Mouse (Mus musculus) testis, adult 2 months (tissue): ENCODE results near the gene Xylt1. TPM values are rescaled to one million over a fixed set of nuclear protein-coding genes. Genes with fewer than 3 reads are reported as not detected.

Source experiments
- H3K27ac ChIP-seq: fragments of 200-500 bp; 2 replicates; pipeline ENCODE4 v1.5.1; 2012; ENCODE audit warnings: low read depth, low read length; ENCODE audit not compliant: control insufficient read depth, insufficient read depth
- H3K27me3 ChIP-seq: fragments of 200-500 bp; 2 replicates; pipeline ENCODE4 v1.6.1; 2012; ENCODE audit warnings: mild to moderate bottlenecking, low read length, moderate library complexity; ENCODE audit not compliant: control insufficient read depth, insufficient read depth
- H3K36me3 ChIP-seq: fragments of 200-500 bp; 2 replicates; pipeline ENCODE4 v1.6.1; 2012; ENCODE audit warnings: mild to moderate bottlenecking, low read length; ENCODE audit not compliant: control insufficient read depth, insufficient read depth
- H3K4me1 ChIP-seq: fragments of 200-500 bp; 2 replicates; pipeline ENCODE4 v1.6.1; 2012; ENCODE audit warnings: low read length; ENCODE audit not compliant: control insufficient read depth, insufficient read depth
- H3K4me3 ChIP-seq: fragments of 200-500 bp; 2 replicates; pipeline ENCODE4 v1.5.1; 2012; ENCODE audit warnings: low read depth, mild to moderate bottlenecking, low read length, moderate library complexity, mixed read lengths; ENCODE audit not compliant: control insufficient read depth
- CTCF ChIP-seq: fragments of 200-500 bp; IDR thresholded peaks from 2 replicates; pipeline ENCODE4 v1.5.1; 2012; ENCODE audit warnings: low read depth, mild to moderate bottlenecking, inconsistent platforms, low read length, moderate library complexity; ENCODE audit not compliant: control insufficient read depth, insufficient read depth, insufficient replicate concordance
- POLR2A ChIP-seq: fragments of 200-500 bp; IDR thresholded peaks from 2 replicates; pipeline ENCODE4 v1.6.1; 2012; ENCODE audit warnings: low read depth, mild to moderate bottlenecking, inconsistent platforms, low read length, moderate library complexity; ENCODE audit not compliant: control insufficient read depth
- polyA plus RNA-seq: library from polyadenylated mRNA; depleted of rRNA; stranded (reverse); fragments of >200 nt; gene quantifications from 2 replicates; pipeline ENCODE4 v1.2.3, GENCODE M21; 2012

Gene Xylt1
- polyA plus RNA-seq, 1 experiment, result 0.79 TPM

- H3K4me3 ChIP-seq, result no peak overlapping the region
- TF ChIP-seq CTCF (no peak), POLR2A (no peak)
- H3K27me3 ChIP-seq, result no peaks in the 10 kb centered on the region
- no peaks in the 10 kb centered on the region for H3K4me1 ChIP-seq
- H3K27ac ChIP-seq, result no peak overlapping the region
- H3K36me3 ChIP-seq, result no peaks in the 10 kb centered on the region
These were observed 48.0 kb downstream of the Xylt1 start for GRCm38 (mm10) chr7:117428690-117429224.

DNA sequence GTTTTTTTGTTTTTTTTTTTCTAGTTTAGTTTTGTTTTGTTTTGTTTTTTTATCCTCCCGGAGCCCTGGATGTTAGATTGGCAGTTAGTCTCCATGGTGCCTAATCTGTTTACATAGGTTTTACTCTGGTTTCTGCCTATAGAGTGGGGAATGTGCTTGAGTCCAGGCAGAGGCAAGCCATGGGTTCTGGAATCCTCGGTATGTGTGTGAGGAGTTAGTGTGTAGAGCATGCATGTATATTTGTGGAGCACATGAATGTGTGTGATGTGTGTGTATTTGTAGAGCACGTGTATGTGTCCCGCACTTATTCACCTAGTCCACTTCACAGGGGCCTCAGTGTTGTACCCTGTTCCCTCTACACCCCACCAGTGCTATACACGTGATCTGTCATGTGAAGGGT lies 48.7 kb downstream of the Xylt1 start:
- Histone ChIP-seq H3K27ac (no peak overlapping the region), H3K27me3 (no peaks in the 10 kb centered on the region)
- TF ChIP-seq CTCF, result no peak
- TF ChIP-seq POLR2A, result no peak

DNA sequence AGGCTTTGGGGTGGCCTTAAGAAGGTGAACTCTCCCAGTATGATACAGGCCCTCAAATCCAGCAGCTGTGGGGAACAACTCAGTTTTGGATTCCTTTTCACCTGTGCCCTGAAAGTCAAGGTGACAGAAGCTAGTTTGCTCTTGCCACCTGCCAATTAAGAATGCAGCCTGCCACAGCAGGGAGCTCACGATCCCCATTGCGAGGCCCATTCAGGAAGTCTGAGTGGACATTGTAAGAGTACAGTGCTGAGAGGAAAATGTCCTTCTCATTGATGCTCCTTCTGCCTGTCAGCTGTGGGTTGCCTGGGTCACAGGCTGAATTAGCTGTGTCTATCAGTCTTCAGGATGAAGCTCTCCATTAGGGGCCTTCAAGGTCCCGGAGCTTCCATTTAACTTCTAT lies 49.1 kb downstream of the Xylt1 start:
- Histone ChIP-seq H3K36me3 (no peaks in the 10 kb centered on the region), H3K27me3 (no peaks in the 10 kb centered on the region), H3K27ac (no peak overlapping the region), H3K4me3 (no peak overlapping the region), H3K4me1 (no peaks in the 10 kb centered on the region)
- TF ChIP-seq POLR2A, result no peak
- no peak for TF ChIP-seq CTCF

More for the DNA sequence above, 48.7 kb downstream of the Xylt1 start:
- H3K4me1 ChIP-seq, result no peaks in the 10 kb centered on the region
- no peaks in the 10 kb centered on the region for H3K36me3 ChIP-seq
- no peak overlapping the region for H3K4me3 ChIP-seq

- Histone ChIP-seq H3K4me3 (no peak overlapping the region), H3K27ac (no peak overlapping the region), H3K27me3 (no peaks in the 10 kb centered on the region), H3K4me1 (no peaks in the 10 kb centered on the region), H3K36me3 (no peaks in the 10 kb centered on the region)
- TF ChIP-seq POLR2A (no peak), CTCF (no peak)
These were observed 49.7 kb downstream of the Xylt1 start for GRCm38 (mm10) chr7:117430361-117430935.

DNA sequence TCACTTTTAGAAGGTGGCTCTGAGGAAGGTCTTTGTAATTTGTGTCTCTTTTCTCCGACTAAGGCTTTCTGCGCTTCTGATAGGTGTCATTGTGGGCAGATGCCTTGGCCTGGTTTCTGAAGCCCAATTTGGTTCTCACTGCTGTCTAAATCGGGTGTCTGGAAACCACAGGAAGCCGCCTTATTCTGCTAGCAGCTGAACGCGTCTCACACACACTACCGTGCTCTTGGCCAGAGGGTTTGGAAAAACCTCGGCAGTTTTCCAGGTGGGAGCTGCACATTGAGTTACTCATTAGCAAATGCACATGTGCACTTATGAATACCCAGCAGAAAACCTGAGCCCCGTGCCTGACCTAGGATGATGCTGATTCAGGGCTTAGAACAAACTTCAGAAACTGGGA lies 52.9 kb downstream of the Xylt1 start:
- H3K4me1 ChIP-seq, result peaks cover 2% of the 10 kb centered on the region

DNA sequence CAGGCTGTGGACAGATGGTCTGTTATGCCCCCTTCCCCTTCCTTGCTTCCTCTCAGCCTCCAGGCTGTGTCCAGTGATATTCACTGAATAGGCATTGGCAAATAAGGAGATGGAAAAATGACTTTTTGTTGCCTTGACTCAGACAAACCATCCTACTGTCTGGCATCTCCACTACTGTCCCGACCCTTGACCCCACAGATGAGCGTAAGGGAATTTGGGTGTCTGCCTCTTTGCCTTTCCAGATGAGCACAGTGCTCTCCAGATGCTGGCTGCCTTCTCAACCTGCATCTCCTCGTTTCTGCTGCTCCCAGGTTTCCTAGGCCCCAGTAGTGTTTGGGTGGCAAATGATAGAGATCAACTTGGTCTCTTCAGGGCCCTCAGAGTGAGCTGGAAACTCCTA lies 54.3 kb downstream of the Xylt1 start:
- no peak overlapping the region for H3K4me3 ChIP-seq
- peaks cover 2% of the 10 kb centered on the region for H3K4me1 ChIP-seq
- no peaks in the 10 kb centered on the region for H3K36me3 ChIP-seq
- H3K27ac ChIP-seq, result no peak overlapping the region
- TF ChIP-seq CTCF (no peak), POLR2A (no peak)
- no peaks in the 10 kb centered on the region for H3K27me3 ChIP-seq

More for the DNA sequence above, 52.9 kb downstream of the Xylt1 start:
- no peaks in the 10 kb centered on the region for H3K27me3 ChIP-seq
- TF ChIP-seq CTCF (no peak), POLR2A (no peak)
- no peak overlapping the region for H3K27ac ChIP-seq
- H3K4me3 ChIP-seq, result no peak overlapping the region
- no peaks in the 10 kb centered on the region for H3K36me3 ChIP-seq

- Histone ChIP-seq H3K27ac (no peak overlapping the region), H3K27me3 (no peaks in the 10 kb centered on the region), H3K4me3 (no peak overlapping the region), H3K36me3 (no peaks in the 10 kb centered on the region), H3K4me1 (peaks cover 2% of the 10 kb centered on the region)
- TF ChIP-seq POLR2A (no peak), CTCF (no peak)
These were observed 55.1 kb downstream of the Xylt1 start for GRCm38 (mm10) chr7:117435730-117436441.
